Mouse (Mus musculus): ENCODE data around the gene Clrn2. TPM values are rescaled to one million over a fixed set of nuclear protein-coding genes. Genes with fewer than 3 reads are reported as not detected.

Gene Clrn2
- not detected in 2 replicates for polyA plus RNA-seq (2012; rRNA removed)

- Histone ChIP-seq H3K27ac (ENCODE audit: insufficient read depth, low read depth, low read length) (no peak within 1 kb of the TSS), H3K27me3 (replicated peaks; ENCODE audit: control insufficient read depth, insufficient read depth, low read length) (no peaks in the 10 kb centered on the region), H3K4me1 (ENCODE audit: control insufficient read depth, insufficient read depth, low read length) (0 out of 2 replicates have a peak, but pooled peaks cover 4% of the 10 kb centered on the region), H3K4me3 (ENCODE audit: insufficient read depth, low read depth, low read length) (no peak within 1 kb of the TSS), H3K36me3 (ENCODE audit: control insufficient read depth, insufficient read depth, low read length) (no peaks in the 10 kb centered on the region)
- DNase-seq, result no peak
- TF ChIP-seq POLR2A (IDR thresholded peaks at IDR 0.05; ENCODE audit: low read depth, low read length), result no peak
- no peak for TF ChIP-seq CTCF (conservative IDR thresholded peaks at IDR 0.05; ENCODE audit: insufficient read depth, insufficient read length, low read depth, low read length)
- 43% methylated on average over 6 of the region's 6 CpGs for WGBS
Observed at GRCm38 (mm10) chr5:45453451-45453850, at the start of gene Clrn2. Gene Clrn2, plus strand, starts transcription at chr5:45453751.

DNA sequence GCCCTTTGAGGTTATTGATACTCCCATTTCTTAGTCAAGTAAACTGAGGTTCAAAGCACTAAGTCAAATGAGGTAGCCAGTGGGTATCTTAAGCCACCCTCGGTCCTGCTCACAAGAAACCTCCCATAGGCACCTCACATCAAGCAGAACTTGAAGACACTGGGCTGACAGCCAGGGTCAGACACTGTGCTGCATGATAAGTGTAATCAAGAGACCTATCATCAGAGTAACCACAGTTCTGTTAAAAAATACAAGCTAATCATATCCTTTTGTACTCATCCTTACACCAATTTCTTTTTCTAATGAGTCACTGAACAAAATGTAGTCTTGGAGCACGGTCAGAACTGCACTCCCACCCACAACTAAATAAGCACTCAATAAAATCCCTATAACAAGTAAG is 47.4 kb upstream of the Clrn2 start:
- no peak for TF ChIP-seq POLR2A (IDR thresholded peaks at IDR 0.05; ENCODE audit: low read depth, low read length)
- no peak for TF ChIP-seq CTCF (conservative IDR thresholded peaks at IDR 0.05; ENCODE audit: insufficient read depth, insufficient read length, low read depth, low read length)
- H3K27me3 ChIP-seq (replicated peaks; ENCODE audit: control insufficient read depth, insufficient read depth, low read length), result no peaks in the 10 kb centered on the region
- DNase-seq, result no peak
- no peak overlapping the region for H3K27ac ChIP-seq (ENCODE audit: insufficient read depth, low read depth, low read length)
- 79% methylated on average over 2 of the region's 2 CpGs for WGBS
- H3K4me3 ChIP-seq (ENCODE audit: insufficient read depth, low read depth, low read length), result no peak overlapping the region
- H3K4me1 ChIP-seq (ENCODE audit: control insufficient read depth, insufficient read depth, low read length), result no peaks in the 10 kb centered on the region
- no peaks in the 10 kb centered on the region for H3K36me3 ChIP-seq (ENCODE audit: control insufficient read depth, insufficient read depth, low read length)

- Histone ChIP-seq H3K27me3 (replicated peaks; ENCODE audit: control insufficient read depth, insufficient read depth, low read length) (no peaks in the 10 kb centered on the region; the same call in 1 of the 2 replicates), H3K36me3 (ENCODE audit: control insufficient read depth, insufficient read depth, low read length) (no peaks in the 10 kb centered on the region), H3K27ac (ENCODE audit: insufficient read depth, low read depth, low read length) (no peak overlapping the region), H3K4me3 (ENCODE audit: insufficient read depth, low read depth, low read length) (no peak overlapping the region), H3K4me1 (ENCODE audit: control insufficient read depth, insufficient read depth, low read length) (no peaks in the 10 kb centered on the region)
- DNase-seq, result no peak
- WGBS, result 87% methylated on average over 3 of the region's 3 CpGs
- TF ChIP-seq POLR2A (IDR thresholded peaks at IDR 0.05; ENCODE audit: low read depth, low read length) (no peak), CTCF (conservative IDR thresholded peaks at IDR 0.05; ENCODE audit: insufficient read depth, insufficient read length, low read depth, low read length) (no peak)
Observed at GRCm38 (mm10) chr5:45416478-45416877, 37.1 kb upstream of the Clrn2 start.

DNA sequence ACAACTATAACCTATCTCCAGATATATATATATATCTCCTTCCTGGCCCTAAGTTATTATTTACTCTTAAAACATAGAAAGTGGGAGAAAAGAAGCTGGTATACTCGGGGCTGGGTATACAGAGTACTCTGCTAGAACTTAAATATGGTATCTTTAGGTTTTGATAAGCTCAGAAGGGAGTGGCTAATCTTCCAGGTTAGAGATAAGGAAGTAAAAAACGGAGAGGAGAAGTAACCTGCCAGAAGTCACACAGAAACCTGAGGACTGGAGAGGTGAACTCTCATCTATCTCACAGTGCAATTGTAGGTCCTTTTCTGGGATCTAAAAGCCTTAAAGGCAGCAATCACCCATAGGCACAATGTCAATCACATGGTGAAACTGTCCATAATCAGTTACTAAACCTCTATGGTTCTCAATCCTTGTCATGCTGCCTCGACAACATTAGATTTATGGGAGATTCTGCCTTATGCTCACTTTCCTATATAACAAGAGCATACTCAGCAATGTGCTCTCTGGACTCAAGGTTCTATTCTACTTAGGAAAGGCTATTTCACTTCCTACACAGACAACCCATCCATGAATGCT is 35.6 kb upstream of the Clrn2 start:
- Histone ChIP-seq H3K36me3 (ENCODE audit: control insufficient read depth, insufficient read depth, low read length) (no peaks in the 10 kb centered on the region), H3K27me3 (replicated peaks; ENCODE audit: control insufficient read depth, insufficient read depth, low read length) (no peaks in the 10 kb centered on the region; the same call in 1 of the 2 replicates), H3K27ac (ENCODE audit: insufficient read depth, low read depth, low read length) (no peak overlapping the region), H3K4me1 (ENCODE audit: control insufficient read depth, insufficient read depth, low read length) (no peaks in the 10 kb centered on the region), H3K4me3 (ENCODE audit: insufficient read depth, low read depth, low read length) (no peak overlapping the region)
- WGBS, result 85% methylated on average over 3 of the region's 3 CpGs
- no peak for DNase-seq
- TF ChIP-seq CTCF (conservative IDR thresholded peaks at IDR 0.05; ENCODE audit: insufficient read depth, insufficient read length, low read depth, low read length) (no peak), POLR2A (IDR thresholded peaks at IDR 0.05; ENCODE audit: low read depth, low read length) (no peak)

DNA sequence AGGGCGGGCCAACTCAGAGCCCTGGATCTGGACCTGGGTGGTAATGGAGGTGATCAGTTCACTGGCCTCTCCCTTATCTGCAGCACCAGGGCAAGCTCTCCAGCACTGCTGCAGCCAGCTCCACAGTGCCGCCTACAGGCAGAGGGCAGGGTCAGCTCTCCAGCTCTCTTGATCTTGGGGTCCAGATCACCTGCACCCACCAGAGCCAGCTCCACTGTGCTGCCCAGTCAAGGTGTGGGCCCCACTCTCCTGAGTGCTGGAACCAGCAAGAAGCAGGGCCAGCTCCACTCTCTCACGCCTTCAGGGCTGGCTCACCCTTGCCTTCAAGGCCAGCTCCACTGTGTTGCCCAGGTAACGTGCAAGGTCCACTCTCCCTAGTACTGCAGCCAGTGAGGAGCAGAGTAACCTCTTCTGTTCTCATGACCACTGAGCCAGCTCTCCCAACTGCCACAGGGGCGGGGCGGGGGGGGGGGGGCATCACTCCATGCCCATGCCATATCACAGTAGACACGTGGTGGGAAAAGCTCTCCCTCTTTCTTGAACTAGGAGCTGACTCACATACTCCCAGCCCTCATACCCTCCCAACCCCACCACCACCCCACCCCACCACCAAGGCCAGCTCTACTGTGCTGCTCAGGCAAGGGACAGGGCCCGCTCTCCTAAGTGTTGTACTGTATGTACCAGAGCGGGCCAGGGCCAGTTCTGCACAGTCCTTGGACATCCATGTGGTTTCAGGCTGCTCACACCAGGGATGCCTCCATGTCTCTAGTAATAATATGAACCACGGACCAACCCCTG is 33.5 kb upstream of the Clrn2 start:
- Histone ChIP-seq H3K4me3 (ENCODE audit: insufficient read depth, low read depth, low read length) (no peak overlapping the region), H3K27ac (ENCODE audit: insufficient read depth, low read depth, low read length) (no peak overlapping the region), H3K36me3 (ENCODE audit: control insufficient read depth, insufficient read depth, low read length) (no peaks in the 10 kb centered on the region), H3K4me1 (ENCODE audit: control insufficient read depth, insufficient read depth, low read length) (no peaks in the 10 kb centered on the region), H3K27me3 (replicated peaks; ENCODE audit: control insufficient read depth, insufficient read depth, low read length) (no peaks in the 10 kb centered on the region; the same call in 1 of the 2 replicates)
- WGBS, result 74% methylated on average over 10 of the region's 10 CpGs
- DNase-seq, result peak; percentile 75
- TF ChIP-seq POLR2A (IDR thresholded peaks at IDR 0.05; ENCODE audit: low read depth, low read length), result no peak
- peak; percentile 57 for TF ChIP-seq CTCF (conservative IDR thresholded peaks at IDR 0.05; ENCODE audit: insufficient read depth, insufficient read length, low read depth, low read length)

DNA sequence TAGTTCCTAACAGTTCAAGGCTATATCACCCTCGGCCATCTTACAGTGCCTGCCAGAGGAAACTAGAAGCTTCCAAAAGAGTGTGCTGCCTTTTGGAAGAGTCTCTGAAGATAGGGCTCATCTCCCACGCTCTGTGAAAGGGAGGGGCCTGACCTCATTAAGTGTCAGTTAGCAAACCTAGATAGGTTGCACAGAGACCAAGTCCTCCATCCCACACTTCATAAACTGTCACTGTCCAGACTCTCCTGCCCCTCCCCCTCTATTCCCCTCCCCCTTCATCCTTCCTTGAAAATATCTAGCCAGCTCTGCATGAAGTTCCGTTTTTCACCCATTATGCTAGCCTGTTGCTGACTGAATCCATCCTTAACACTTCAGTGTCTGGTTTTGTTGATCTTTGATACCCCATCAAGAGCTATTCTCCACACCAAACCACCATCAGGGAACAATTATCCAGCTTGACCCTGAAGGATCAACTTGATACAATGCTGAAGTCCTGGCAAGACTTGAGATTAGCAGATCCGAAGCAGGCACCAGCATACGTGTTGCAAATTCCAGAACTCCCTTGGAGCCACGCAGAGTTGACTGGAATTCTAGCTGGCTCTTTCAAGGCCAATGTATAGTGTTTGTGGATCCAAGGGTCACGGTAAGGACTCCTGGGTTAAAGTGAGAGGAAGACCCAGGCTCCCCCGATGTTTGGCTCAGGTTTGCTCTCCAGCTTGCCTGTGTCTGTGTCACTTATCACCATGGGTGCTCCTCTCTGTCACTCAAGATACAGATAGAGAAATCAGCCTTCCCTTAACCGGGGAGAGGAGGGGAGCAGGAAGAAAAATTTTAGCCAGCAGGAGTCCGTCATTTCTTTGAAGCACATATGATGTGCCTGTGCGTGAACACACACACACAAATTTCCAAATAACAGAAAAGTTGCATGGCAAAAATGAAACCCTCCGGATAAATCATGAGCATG is 31.4 kb upstream of the Clrn2 start:
- DNase-seq, result no peak
- Histone ChIP-seq H3K4me3 (ENCODE audit: insufficient read depth, low read depth, low read length) (no peak overlapping the region), H3K4me1 (ENCODE audit: control insufficient read depth, insufficient read depth, low read length) (no peaks in the 10 kb centered on the region; the same call in 1 of the 2 replicates), H3K36me3 (ENCODE audit: control insufficient read depth, insufficient read depth, low read length) (no peaks in the 10 kb centered on the region), H3K27me3 (replicated peaks; ENCODE audit: control insufficient read depth, insufficient read depth, low read length) (no peaks in the 10 kb centered on the region), H3K27ac (ENCODE audit: insufficient read depth, low read depth, low read length) (no peak overlapping the region)
- WGBS, result 69% methylated on average over 12 of the region's 12 CpGs
- TF ChIP-seq CTCF (conservative IDR thresholded peaks at IDR 0.05; ENCODE audit: insufficient read depth, insufficient read length, low read depth, low read length) (no peak), POLR2A (IDR thresholded peaks at IDR 0.05; ENCODE audit: low read depth, low read length) (no peak)
